Mouse (Mus musculus) small intestine, adult 2 months (tissue): ENCODE measurements at regions not wholly inside any gene's neighbourhood (a gene's known extent, or its start where the extent isn't known, plus 50 kb on each side); places are given as distances from the start of the nearest gene placed in this dataset.

ENCODE experiments used
- CTCF ChIP-seq: fragments of 200-500 bp; IDR thresholded peaks from 2 replicates; pipeline ENCODE4 v1.5.1; 2012; ENCODE audit warnings: low read depth, mild to moderate bottlenecking, control low read depth, inconsistent platforms, low read length, moderate library complexity, mixed read lengths; ENCODE audit not compliant: insufficient replicate concordance, insufficient read length; ENCODE audit errors: extremely low read depth
- POLR2A ChIP-seq: fragments of 200-500 bp; IDR thresholded peaks from 2 replicates; pipeline ENCODE4 v1.6.1; 2012; ENCODE audit warnings: low read depth, mild to moderate bottlenecking, control low read depth, inconsistent platforms, low read length, moderate library complexity

DNA sequence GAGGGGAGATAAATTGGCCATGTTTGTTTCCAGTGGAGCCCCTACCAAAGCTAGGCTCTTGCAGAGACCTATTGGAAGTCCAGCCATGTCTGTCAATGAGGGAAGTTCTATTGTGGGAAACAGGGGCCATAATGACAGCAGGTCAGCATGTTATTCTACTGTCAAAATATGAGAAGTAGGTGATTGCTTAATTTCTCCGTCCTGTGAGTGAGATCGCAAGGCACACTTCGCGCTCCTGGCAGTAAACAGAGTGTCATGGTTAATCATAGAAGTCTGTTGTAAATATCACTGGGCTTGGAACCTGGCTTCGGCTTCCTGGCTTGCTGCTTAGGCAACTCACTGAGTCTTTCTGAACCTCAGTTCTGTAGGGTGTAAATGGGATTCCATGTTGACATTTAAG, 72.5 kb upstream of the Ccdc122 start:
- TF ChIP-seq CTCF (no peak), POLR2A (no peak)
